Mouse (Mus musculus) forebrain, embryonic 16.5 days (tissue): ENCODE measurements around the gene Hpcal4. TPM values are rescaled to one million over a fixed set of nuclear protein-coding genes. Genes with fewer than 3 reads are reported as not detected.

Experiments used
- ATAC-seq: fragments of 200-750 bp; cut with Nextera tagmentation; 2 replicates; pipeline ENCODE4 v1.8.0; 2017; ENCODE audit warnings: mild to moderate bottlenecking, moderate library complexity
- H3K27ac ChIP-seq: fragments of 300-500 bp; sonication (generic); 2 replicates; pipeline ENCODE4 v1.5.1; 2014; ENCODE audit warnings: low read length, control low read depth
- H3K27me3 ChIP-seq: fragments of 300-500 bp; sonication (generic); replicated peaks from 2 replicates; pipeline ENCODE4 v1.6.1; 2014; ENCODE audit warnings: low read length; ENCODE audit not compliant: control insufficient read depth, insufficient read depth
- H3K36me3 ChIP-seq: fragments of 300-500 bp; sonication (generic); 2 replicates; pipeline ENCODE4 v1.6.1; 2014; ENCODE audit not compliant: control insufficient read depth, insufficient read depth
- H3K4me1 ChIP-seq: fragments of 300-500 bp; sonication (generic); replicated peaks from 2 replicates; pipeline ENCODE4 v1.6.1; 2014; ENCODE audit warnings: low read length; ENCODE audit not compliant: control insufficient read depth, insufficient read depth
- H3K4me2 ChIP-seq: fragments of 300-500 bp; sonication (generic); 2 replicates; pipeline ENCODE4 v1.6.1; 2014; ENCODE audit warnings: mild to moderate bottlenecking, low read length, control low read depth
- H3K4me3 ChIP-seq: fragments of 300-500 bp; sonication (generic); replicated peaks from 2 replicates; pipeline ENCODE4 v1.5.1; 2014; ENCODE audit warnings: mild to moderate bottlenecking, low read length, control low read depth
- H3K9ac ChIP-seq: fragments of 300-500 bp; sonication (generic); replicated peaks from 2 replicates; pipeline ENCODE4 v1.6.1; 2014; ENCODE audit warnings: low read depth, low read length, control low read depth
- H3K9me3 ChIP-seq: fragments of 300-500 bp; sonication (generic); 2 replicates; pipeline ENCODE4 v1.6.1; 2016; ENCODE audit warnings: low read length; ENCODE audit not compliant: control insufficient read depth
- WGBS: fragments of 180-500 bp; shearing (Covaris S2); extraction: QIAGEN DNeasy Blood & Tissue Kit; methylation state at CpG from one replicate; pipeline ENCODE4 v1.1.7; 2014; 5-methylcytosine and 5-hydroxymethylcytosine counted together
- polyA plus RNA-seq: library from polyadenylated mRNA; unstranded; fragments of >200 nt; fragmentation: Nextera tagmentation; extraction: Ambion mirVana; gene quantifications from 2 replicates; pipeline ENCODE4 v1.2.1, GENCODE M21; 2015

The Hpcal4 gene
- polyA plus RNA-seq, 1 experiment from 2014 or later: 55.7 TPM

DNA sequence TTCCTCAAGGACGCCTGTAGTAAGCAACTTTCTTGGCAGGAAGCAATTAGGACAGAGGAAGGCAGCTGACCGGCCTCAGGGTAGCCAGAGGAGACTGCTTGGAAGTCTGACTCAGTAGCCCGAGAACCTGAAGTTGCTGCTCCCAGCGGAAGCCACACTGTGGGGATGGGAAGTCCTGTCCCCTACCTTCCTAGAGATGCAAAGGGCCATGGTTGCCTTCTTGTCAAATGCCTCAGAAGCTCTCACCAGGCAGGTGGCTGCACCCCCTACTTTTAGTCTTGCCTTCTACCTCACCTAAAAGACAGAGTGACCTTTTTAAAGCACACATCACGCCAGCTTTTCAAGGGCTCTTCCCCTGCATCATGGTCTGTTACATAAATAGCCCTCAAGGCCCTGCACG, 13.7 kb downstream of the Hpcal4 start:
- Histone ChIP-seq H3K4me1 (peaks cover 9% of the 10 kb centered on the region), H3K27ac (no peak overlapping the region), H3K9ac (no peak overlapping the region), H3K36me3 (no peaks in the 10 kb centered on the region), H3K9me3 (no peaks in the 10 kb centered on the region), H3K4me2 (no peak overlapping the region), H3K27me3 (peaks cover 10% of the 10 kb centered on the region), H3K4me3 (no peak overlapping the region)
- 69% methylated on average over 6 of the region's 6 CpGs for WGBS
- ATAC-seq: no peak

DNA sequence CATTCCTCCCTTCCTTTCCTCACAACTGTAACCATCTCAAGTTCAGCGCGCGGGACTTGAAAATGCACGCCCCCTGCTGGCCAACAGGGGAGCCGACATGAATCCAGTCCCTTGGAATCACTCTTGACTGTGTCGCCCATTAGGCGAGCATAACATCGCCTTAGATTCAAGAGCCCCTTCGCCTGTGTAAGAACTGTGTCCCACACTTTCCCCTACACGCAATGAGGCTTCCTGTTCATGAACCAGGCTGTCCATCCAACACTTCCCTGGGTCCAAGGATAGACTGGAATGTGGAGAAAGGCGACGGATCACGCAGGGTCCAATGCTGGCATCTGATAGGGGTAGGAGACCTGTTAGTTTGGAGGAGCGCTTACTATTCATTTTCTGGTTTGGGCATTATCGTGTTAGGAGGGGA, 17.8 kb downstream of the Hpcal4 start:
- Histone ChIP-seq H3K9me3 (no peaks in the 10 kb centered on the region), H3K27me3 (peaks cover 14% of the 10 kb centered on the region), H3K9ac (peak overlapping the region; percentile 43), H3K4me3 (peak overlapping the region; percentile 39), H3K4me1 (peaks cover 12% of the 10 kb centered on the region), H3K4me2 (peak overlapping the region; percentile 73), H3K36me3 (no peaks in the 10 kb centered on the region), H3K27ac (no peak overlapping the region)
- 3% methylated on average over 15 of the region's 15 CpGs for WGBS
- peak; percentile 78 for ATAC-seq

DNA sequence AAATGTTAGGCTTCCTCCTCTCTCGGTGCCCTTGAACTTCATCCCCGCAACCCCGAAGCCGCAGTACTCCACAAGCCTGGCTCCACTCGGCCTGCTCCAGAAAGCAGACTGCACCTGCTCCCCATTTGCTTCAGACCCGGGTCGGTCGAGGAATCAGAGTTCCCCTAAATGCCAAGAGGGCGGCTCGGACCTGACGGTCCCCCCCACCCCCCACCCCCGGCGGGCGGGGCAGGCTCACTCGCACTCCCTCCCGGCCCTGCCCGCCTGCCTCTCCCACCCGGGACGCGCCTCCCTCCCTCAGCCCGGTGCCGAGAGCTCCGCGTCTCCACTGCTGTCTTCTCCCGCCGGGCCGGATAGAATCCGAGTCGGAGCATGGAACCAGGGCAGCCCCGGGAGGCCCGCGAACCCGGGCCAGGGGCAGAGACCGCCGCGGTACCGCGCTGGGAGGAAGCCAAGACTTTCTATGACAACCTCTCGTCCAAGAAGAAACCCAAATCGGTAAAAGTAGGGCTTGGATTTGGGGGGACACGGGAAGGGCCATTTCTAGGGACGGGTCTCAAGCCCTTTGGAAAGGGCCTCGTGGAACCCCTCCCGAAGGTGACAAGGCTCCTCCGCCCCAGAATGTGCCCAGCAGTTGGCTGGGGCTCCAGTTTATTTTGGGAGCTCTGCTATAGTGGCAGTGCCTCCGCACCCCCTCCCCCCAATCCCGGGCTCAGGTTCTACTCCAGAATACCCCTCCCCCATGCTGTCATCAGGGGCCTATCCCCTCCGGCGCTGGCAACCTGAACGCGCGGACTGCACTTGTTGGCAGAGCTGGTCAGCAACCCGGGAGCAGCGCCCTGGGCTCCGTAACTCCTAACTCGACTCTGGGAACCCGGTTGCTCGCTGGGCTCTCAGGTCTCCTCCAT, 18.4 kb downstream of the Hpcal4 start, which contains the start of gene Nt5c1a:
Gene Nt5c1a, plus strand, starts transcription at position 319 of the 908 bp plus-strand sequence.
- Histone ChIP-seq H3K4me2 (peak within 1 kb of the TSS; percentile 73), H3K9me3 (no peaks in the 10 kb centered on the region), H3K36me3 (no peaks in the 10 kb centered on the region), H3K4me1 (peaks cover 12% of the 10 kb centered on the region), H3K27me3 (peaks cover 14% of the 10 kb centered on the region), H3K9ac (peak within 1 kb of the TSS; percentile 43), H3K4me3 (peak within 1 kb of the TSS; percentile 39), H3K27ac (no peak within 1 kb of the TSS)
- 2% methylated on average over 54 of the region's 58 CpGs for WGBS
- ATAC-seq: peak; percentile 47

DNA sequence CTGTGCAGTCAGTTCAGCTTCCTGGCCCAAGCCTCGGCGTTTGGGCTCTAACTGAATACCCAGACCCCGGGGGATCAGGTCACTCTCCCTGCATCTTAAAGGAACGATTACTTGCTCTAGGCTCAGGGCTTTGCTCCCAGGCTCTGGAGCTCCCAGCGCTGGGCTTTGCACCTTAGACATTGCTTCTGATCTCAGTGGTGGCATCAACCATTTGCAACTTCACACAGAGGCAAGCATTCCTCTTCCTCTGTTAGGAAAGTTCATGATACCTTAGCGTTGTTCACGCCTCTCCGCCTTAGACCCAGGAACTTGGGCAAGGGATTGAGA, 19.0 kb downstream of the Hpcal4 start:
- Histone ChIP-seq H3K27ac (no peak overlapping the region), H3K9ac (no peak overlapping the region), H3K4me1 (peaks cover 12% of the 10 kb centered on the region), H3K9me3 (no peaks in the 10 kb centered on the region), H3K36me3 (no peaks in the 10 kb centered on the region), H3K27me3 (peaks cover 14% of the 10 kb centered on the region), H3K4me2 (peak overlapping the region; percentile 73; the same call in 1 of the 2 replicates), H3K4me3 (no peak overlapping the region; the same call in 1 of the 2 replicates)
- 15% methylated on average over 8 of the region's 8 CpGs for WGBS
- no peak for ATAC-seq

DNA sequence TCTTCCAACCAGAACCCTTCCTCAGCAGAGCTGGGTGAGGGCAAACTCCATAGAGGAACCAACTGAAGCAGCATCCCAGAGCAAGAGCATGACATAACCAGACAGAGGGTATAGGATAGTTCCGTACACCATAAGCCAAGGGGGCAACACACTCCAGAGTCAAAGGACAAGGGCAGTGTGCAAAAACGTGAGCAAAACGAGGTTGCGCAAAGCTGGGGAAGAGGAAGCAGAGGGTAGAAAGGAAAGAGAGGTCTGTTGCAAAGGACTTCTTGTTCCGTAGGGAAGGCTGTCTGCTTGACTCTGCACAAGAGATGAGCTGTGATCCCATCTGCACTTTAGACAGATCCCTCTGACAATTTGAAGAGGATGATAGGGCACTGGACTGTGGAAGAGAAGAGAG, 24.3 kb downstream of the Hpcal4 start:
- peaks cover 2% of the 10 kb centered on the region; the same call in 1 of the 2 replicates for H3K27me3 ChIP-seq
- ATAC-seq: no peak
- 86% methylated on average over 5 of the region's 5 CpGs for WGBS
- no peaks in the 10 kb centered on the region for H3K4me1 ChIP-seq
- no peak overlapping the region for H3K4me2 ChIP-seq
- no peak overlapping the region for H3K4me3 ChIP-seq
- no peak overlapping the region for H3K27ac ChIP-seq
- H3K36me3 ChIP-seq: no peaks in the 10 kb centered on the region
- H3K9me3 ChIP-seq: no peaks in the 10 kb centered on the region
- H3K9ac ChIP-seq: no peak overlapping the region

DNA sequence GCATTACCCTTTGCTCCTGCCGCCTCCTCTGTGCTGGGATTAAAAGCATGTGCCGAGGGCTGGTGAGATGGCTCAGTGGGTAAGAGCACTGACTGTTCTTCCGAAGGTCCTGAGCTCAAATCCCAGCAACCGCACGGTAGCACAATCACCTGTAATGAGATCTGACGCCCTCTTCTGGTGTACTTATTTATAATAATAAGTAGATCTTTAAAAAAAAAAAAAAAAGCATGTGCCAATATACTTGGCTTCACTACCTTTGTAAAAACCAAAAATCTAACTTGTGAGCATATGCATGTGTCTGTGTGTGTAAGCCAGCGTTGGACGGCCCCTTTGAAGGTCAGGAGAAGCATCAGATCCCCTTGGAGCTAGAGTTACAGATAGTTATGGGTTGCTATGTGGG, 28.0 kb downstream of the Hpcal4 start:
- no peak overlapping the region for H3K4me2 ChIP-seq
- 57% methylated on average over 8 of the region's 8 CpGs for WGBS
- H3K27ac ChIP-seq: no peak overlapping the region
- H3K36me3 ChIP-seq: no peaks in the 10 kb centered on the region
- no peak overlapping the region for H3K4me3 ChIP-seq
- H3K27me3 ChIP-seq: no peaks in the 10 kb centered on the region
- H3K9ac ChIP-seq: no peak overlapping the region
- H3K4me1 ChIP-seq: 0 out of 2 replicates have a peak, but pooled peaks cover 2% of the 10 kb centered on the region
- no peaks in the 10 kb centered on the region for H3K9me3 ChIP-seq
- ATAC-seq: no peak

DNA sequence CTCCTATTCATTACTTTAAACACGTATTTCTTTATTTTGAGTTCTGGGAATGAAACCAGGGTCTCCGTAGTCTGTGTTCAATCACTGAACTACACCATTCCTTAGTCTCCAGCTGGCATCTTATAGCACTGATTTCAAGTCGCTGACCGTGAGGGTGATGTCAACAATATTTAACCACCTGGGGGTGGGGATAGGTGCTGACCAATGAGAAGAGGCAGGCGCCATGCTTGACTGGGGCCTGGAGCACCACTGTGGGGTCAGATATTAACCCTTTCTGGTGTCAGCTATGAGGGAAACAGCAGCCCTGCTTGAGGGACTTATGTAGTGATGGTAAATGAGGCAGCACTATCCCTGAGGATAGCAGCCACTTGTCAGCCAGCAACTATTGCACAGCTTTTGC, 28.4 kb downstream of the Hpcal4 start:
- H3K27ac ChIP-seq: no peak overlapping the region
- no peaks in the 10 kb centered on the region for H3K9me3 ChIP-seq
- no peak overlapping the region for H3K4me2 ChIP-seq
- no peaks in the 10 kb centered on the region for H3K36me3 ChIP-seq
- no peak overlapping the region for H3K4me3 ChIP-seq
- ATAC-seq: no peak
- H3K27me3 ChIP-seq: no peaks in the 10 kb centered on the region
- 0 out of 2 replicates have a peak, but pooled peaks cover 2% of the 10 kb centered on the region for H3K4me1 ChIP-seq
- H3K9ac ChIP-seq: no peak overlapping the region
- WGBS: 66% methylated on average over 5 of the region's 5 CpGs

DNA sequence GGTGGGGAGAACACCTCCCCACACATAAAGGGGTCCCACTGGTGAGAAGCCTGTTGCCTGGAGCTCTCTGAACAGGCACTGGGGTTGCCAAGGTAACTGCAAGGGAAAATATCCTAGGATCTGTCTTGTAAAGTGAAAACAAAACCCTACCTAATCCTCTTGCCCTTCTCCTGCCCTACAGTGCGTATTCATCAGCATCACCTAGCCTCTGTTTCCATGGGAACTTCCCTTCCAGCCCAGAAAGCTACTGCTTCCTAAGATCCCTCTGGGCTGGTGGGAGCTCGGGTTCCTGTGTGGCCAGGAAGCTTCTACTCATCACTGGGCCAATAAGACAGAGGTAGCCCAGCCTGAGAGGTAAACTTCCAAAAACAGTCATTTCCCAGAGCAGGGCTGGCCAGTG, 29.3 kb downstream of the Hpcal4 start:
- H3K9me3 ChIP-seq: no peaks in the 10 kb centered on the region
- no peak overlapping the region for H3K4me2 ChIP-seq
- ATAC-seq: 0 out of 2 replicates have a peak, but pooled peaks have one; percentile 21
- H3K36me3 ChIP-seq: no peaks in the 10 kb centered on the region
- H3K4me3 ChIP-seq: no peak overlapping the region
- 42% methylated on average over 2 of the region's 2 CpGs for WGBS
- no peaks in the 10 kb centered on the region for H3K27me3 ChIP-seq
- H3K9ac ChIP-seq: no peak overlapping the region
- H3K4me1 ChIP-seq: 0 out of 2 replicates have a peak, but pooled peaks cover 2% of the 10 kb centered on the region
- no peak overlapping the region for H3K27ac ChIP-seq

DNA sequence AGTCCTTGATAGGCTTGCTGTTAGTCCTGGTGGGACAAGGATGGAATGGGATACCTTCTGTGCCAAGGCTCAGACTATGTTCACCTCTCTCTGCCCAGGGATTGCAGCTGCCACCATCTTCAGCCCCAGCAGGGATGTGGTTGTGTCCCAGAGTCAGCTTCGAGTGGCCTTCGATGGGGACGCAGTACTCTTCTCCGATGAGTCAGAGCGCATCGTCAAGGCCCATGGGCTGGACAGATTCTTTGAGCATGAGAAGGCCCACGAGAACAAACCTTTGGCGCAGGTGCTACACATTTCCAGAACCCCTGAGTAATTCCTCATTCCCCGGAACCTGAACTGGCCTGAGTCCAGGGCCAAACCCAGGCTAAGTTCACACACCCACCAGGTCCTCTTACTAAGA, 30.9 kb downstream of the Hpcal4 start:
- no peaks in the 10 kb centered on the region for H3K27me3 ChIP-seq
- no peak overlapping the region for H3K9ac ChIP-seq
- no peaks in the 10 kb centered on the region for H3K36me3 ChIP-seq
- 94% methylated on average over 9 of the region's 9 CpGs for WGBS
- H3K4me1 ChIP-seq: 0 out of 2 replicates have a peak, but pooled peaks cover 2% of the 10 kb centered on the region
- H3K27ac ChIP-seq: no peak overlapping the region
- no peaks in the 10 kb centered on the region for H3K9me3 ChIP-seq
- no peak overlapping the region for H3K4me3 ChIP-seq
- no peak for ATAC-seq
- no peak overlapping the region for H3K4me2 ChIP-seq
